Mouse (Mus musculus) MEL (cell line): Measurements from ENCODE around the gene Mlc1. TPM values are rescaled to one million over a fixed set of nuclear protein-coding genes. Genes with fewer than 3 reads are reported as not detected.

ENCODE experiments used
- DNase-seq: peaks from one replicate; pipeline ENCODE4 v3.0.0; 2011; ENCODE audit warnings: low read depth, low spot score
- H3K27ac ChIP-seq: 2 replicates; pipeline ENCODE4 v1.5.1; 2012; ENCODE audit warnings: low read depth, mild to moderate bottlenecking, control low read depth, low read length, moderate library complexity; ENCODE audit not compliant: control insufficient read depth
- H3K27me3 ChIP-seq, 2 experiments: fragments of 150-350 bp in 1 of 2; sonication (generic) in 1 of 2; 2 replicates each; pipeline ENCODE4 v1.6.1; 2012; ENCODE audit warnings: low read length in 2 of 2, mild to moderate bottlenecking in 2 of 2, improper control_type of control experiment in 1 of 2, moderate library complexity in 1 of 2; ENCODE audit not compliant: insufficient read depth in 2 of 2, control insufficient read depth in 1 of 2
- H3K36me3 ChIP-seq, 2 experiments: 2 replicates each; pipeline ENCODE4 v1.6.1; 2012 to 2014; ENCODE audit warnings: low read length in 2 of 2, improper control_type of control experiment in 1 of 2, inconsistent platforms in 1 of 2, mild to moderate bottlenecking in 1 of 2; ENCODE audit not compliant: insufficient read depth in 2 of 2, control insufficient read depth in 1 of 2
- H3K4me1 ChIP-seq, 2 experiments: fragments of 150-350 bp in 1 of 2; sonication (generic) in 1 of 2; 2 replicates each; pipeline ENCODE4 v1.6.1; 2012; ENCODE audit warnings: low read length in 2 of 2, improper control_type of control experiment in 1 of 2, mild to moderate bottlenecking in 1 of 2; ENCODE audit not compliant: insufficient read depth in 2 of 2, control insufficient read depth in 1 of 2
- H3K4me3 ChIP-seq, 2 experiments: fragments of 150-350 bp in 1 of 2; sonication (generic) in 1 of 2; 2 replicates each; pipeline ENCODE4 v1.5.1; 2012; ENCODE audit warnings: low read depth in 2 of 2, low read length in 2 of 2, mild to moderate bottlenecking in 2 of 2, moderate library complexity in 2 of 2, control low read depth in 1 of 2, improper control_type of control experiment in 1 of 2; ENCODE audit not compliant: control insufficient read depth in 1 of 2, insufficient read depth in 1 of 2
- H3K79me2 ChIP-seq: 2 replicates; pipeline ENCODE4 v1.6.1; 2012; ENCODE audit warnings: mild to moderate bottlenecking, low read length, moderate library complexity; ENCODE audit not compliant: control insufficient read depth, poor library complexity, insufficient read depth
- H3K9ac ChIP-seq: 2 replicates; pipeline ENCODE4 v1.6.1; 2012; ENCODE audit warnings: low read depth, mild to moderate bottlenecking, control low read depth, low read length, moderate library complexity; ENCODE audit not compliant: control insufficient read depth, poor library complexity, severe bottlenecking
- H3K9me3 ChIP-seq: fragments of 150-350 bp; sonication (generic); replicated peaks from 2 replicates; pipeline ENCODE4 v1.6.1; 2012; ENCODE audit warnings: mild to moderate bottlenecking, low read length, improper control_type of control experiment, moderate library complexity; ENCODE audit not compliant: insufficient read depth
- CHD1 ChIP-seq: IDR thresholded peaks from 2 replicates; pipeline ENCODE4 v1.6.1; 2012; ENCODE audit warnings: low read depth, mild to moderate bottlenecking, inconsistent platforms, low read length, improper control_type of control experiment
- KAT2A ChIP-seq: conservative IDR thresholded peaks from 2 replicates; pipeline ENCODE4 v1.6.1; 2012; ENCODE audit warnings: low read depth, low read length, improper control_type of control experiment, inconsistent platforms
- MAZ ChIP-seq: IDR thresholded peaks from 2 replicates; pipeline ENCODE4 v1.6.1; 2012; ENCODE audit warnings: low read depth, mild to moderate bottlenecking, inconsistent platforms, low read length, improper control_type of control experiment
- MXI1 ChIP-seq: IDR thresholded peaks from 2 replicates; pipeline ENCODE4 v1.6.1; 2011; ENCODE audit warnings: mild to moderate bottlenecking, low read depth, low read length, improper control_type of control experiment
- NELFE ChIP-seq: IDR thresholded peaks from 2 replicates; pipeline ENCODE4 v1.6.1; 2011; ENCODE audit warnings: low read depth, low read length, improper control_type of control experiment
- NRF1 ChIP-seq: IDR thresholded peaks from 2 replicates; pipeline ENCODE4 v1.6.1; 2014; ENCODE audit warnings: low read depth, mild to moderate bottlenecking, inconsistent platforms, low read length, improper control_type of control experiment, moderate library complexity; ENCODE audit not compliant: poor library complexity, insufficient read depth, severe bottlenecking
- POLR2A ChIP-seq, 2 experiments: IDR thresholded peaks; 2 replicates each; pipeline ENCODE4 v1.6.1; 2011 to 2012; ENCODE audit warnings: low read length in 2 of 2, mild to moderate bottlenecking in 2 of 2, control low read depth in 1 of 2, improper control_type of control experiment in 1 of 2, low read depth in 1 of 2, moderate library complexity in 1 of 2; ENCODE audit not compliant: control insufficient read depth in 1 of 2, insufficient read depth in 1 of 2, poor library complexity in 1 of 2
- POLR2AphosphoS2 ChIP-seq: IDR thresholded peaks from 2 replicates; pipeline ENCODE4 v1.6.1; 2011; ENCODE audit warnings: low read length, improper control_type of control experiment
- POLR2AphosphoS5 ChIP-seq: IDR thresholded peaks from 2 replicates; pipeline ENCODE4 v1.6.1; 2012; ENCODE audit warnings: low read depth, borderline replicate concordance, mild to moderate bottlenecking, inconsistent platforms, low read length, moderate library complexity, mixed read lengths
- SIN3A ChIP-seq: IDR thresholded peaks from 2 replicates; pipeline ENCODE4 v1.6.1; 2012; ENCODE audit warnings: low read length, improper control_type of control experiment, inconsistent platforms
- TAL1 ChIP-seq: IDR thresholded peaks from 2 replicates; pipeline ENCODE4 v1.6.1; 2012; ENCODE audit warnings: mild to moderate bottlenecking, inconsistent platforms, low read length, moderate library complexity, mixed read lengths
- TBP ChIP-seq: IDR thresholded peaks from 2 replicates; pipeline ENCODE4 v1.8.0; 2011; ENCODE audit warnings: low read depth, low read length, improper control_type of control experiment
- USF1 ChIP-seq: IDR thresholded peaks from 2 replicates; pipeline ENCODE4 v1.6.1; 2014; ENCODE audit warnings: low read depth, mild to moderate bottlenecking, inconsistent platforms, low read length, improper control_type of control experiment, moderate library complexity
- USF2 ChIP-seq, 2 experiments: IDR thresholded peaks; 2 replicates each; pipeline ENCODE4 v1.6.1; 2011 to 2012; ENCODE audit warnings: improper control_type of control experiment in 2 of 2, low read length in 2 of 2, borderline replicate concordance in 1 of 2, inconsistent platforms in 1 of 2, low read depth in 1 of 2, mild to moderate bottlenecking in 1 of 2; ENCODE audit not compliant: insufficient read depth in 1 of 2
- ZC3H11A ChIP-seq: IDR thresholded peaks from 2 replicates; pipeline ENCODE4 v1.6.1; 2012; ENCODE audit warnings: low read depth, mild to moderate bottlenecking, inconsistent platforms, low read length, improper control_type of control experiment
- ZKSCAN1 ChIP-seq: IDR thresholded peaks from 2 replicates; pipeline ENCODE4 v1.6.1; 2012; ENCODE audit warnings: low read depth, mild to moderate bottlenecking, inconsistent platforms, low read length, improper control_type of control experiment, moderate library complexity
- ZMIZ1 ChIP-seq: IDR thresholded peaks from 2 replicates; pipeline ENCODE4 v1.6.1; 2012; ENCODE audit warnings: low read depth, mild to moderate bottlenecking, inconsistent platforms, low read length, improper control_type of control experiment, moderate library complexity
- polyA plus RNA-seq, 2 experiments: library from polyadenylated mRNA; stranded (reverse) in 1 of 2; unstranded in 1 of 2; fragments of >175 nt in 1 of 2; fragments of >200 nt in 1 of 2; gene quantifications; 2 replicates each; pipeline versions ENCODE4 v1.2.1 to v1.2.4; 2012; ENCODE audit warnings: low replicate concordance in 2 of 2, low read depth in 1 of 2; ENCODE audit not compliant: insufficient read length in 2 of 2, insufficient read depth in 1 of 2, missing spikeins in 1 of 2
- total RNA-seq: library from RNA; depleted of rRNA; stranded (reverse); fragments of 300-350 nt; gene quantifications from 2 replicates; pipeline ENCODE4 v1.2.3, GENCODE M21; 2012

The Mlc1 gene
- total and polyA plus RNA-seq, 3 experiments = not detected

DNA sequence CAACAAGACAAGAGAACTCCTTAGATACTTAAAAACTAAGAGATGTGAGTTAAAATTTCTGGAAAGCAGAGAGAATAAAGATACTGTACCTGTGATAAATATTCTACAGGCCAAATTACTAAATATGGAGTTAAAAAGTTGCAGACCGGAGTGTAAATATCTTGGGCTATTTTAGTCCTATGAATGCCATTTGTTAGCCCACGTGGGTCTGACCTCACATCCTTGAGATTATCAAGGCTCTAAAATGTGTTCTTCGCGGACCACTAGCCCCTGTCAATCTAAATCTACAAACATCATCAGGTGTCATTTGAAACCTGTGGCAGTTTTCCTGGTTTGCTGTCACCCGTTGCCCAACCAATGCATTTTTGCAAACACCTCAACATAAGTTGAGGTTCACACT is 36.0 kb downstream of the Mlc1 start:
- no peaks in the 10 kb centered on the region for H3K9me3 ChIP-seq
- peaks cover 0 to 8% of the 10 kb centered on the region in 2 experiments; a peak in 3 of 4 replicates for H3K27me3 ChIP-seq
- H3K4me1 ChIP-seq = no peaks in the 10 kb centered on the region
- DNase-seq = no peak
- H3K9ac ChIP-seq = no peak overlapping the region
- H3K36me3 ChIP-seq = no peaks in the 10 kb centered on the region
- no peak overlapping the region for H3K27ac ChIP-seq
- H3K79me2 ChIP-seq = no peaks in the 10 kb centered on the region
- H3K4me3 ChIP-seq = no peak overlapping the region
- TF ChIP-seq POLR2AphosphoS2 (no peak), TAL1 (no peak)

DNA sequence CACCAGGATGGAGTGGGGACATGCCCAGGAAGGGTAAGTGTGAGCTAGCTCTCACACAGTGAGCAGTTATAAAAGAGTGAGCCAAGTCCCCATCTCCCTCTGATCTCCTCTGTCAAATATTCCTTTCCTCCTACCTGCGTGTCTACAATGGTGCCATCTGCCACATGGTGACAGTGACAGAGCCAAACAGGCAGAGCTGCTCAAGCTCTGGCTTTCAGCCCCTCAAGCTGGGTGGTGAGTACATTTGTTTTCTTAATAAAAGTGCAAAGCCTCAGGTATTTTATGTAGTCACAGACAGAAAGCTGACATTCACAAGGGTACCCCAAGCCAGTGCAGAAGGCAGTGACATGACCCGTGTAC is 41.5 kb downstream of the Mlc1 start:
- Histone ChIP-seq H3K79me2 (no peaks in the 10 kb centered on the region), H3K9ac (no peak overlapping the region), H3K4me1 (no peaks in the 10 kb centered on the region), H3K4me3 (no peak overlapping the region), H3K27me3 (0 out of 4 replicates have a peak, but pooled peaks cover 0 to 2% of the 10 kb centered on the region in 2 experiments), H3K36me3 (no peaks in the 10 kb centered on the region), H3K9me3 (no peaks in the 10 kb centered on the region), H3K27ac (no peak overlapping the region)
- TF ChIP-seq TBP (no peak), KAT2A (no peak), MXI1 (no peak), ZKSCAN1 (no peak), POLR2AphosphoS5 (no peak), ZMIZ1 (no peak), MAZ (no peak), POLR2A (IDR thresholded peaks at IDR 0.05; ENCODE audit: control insufficient read depth in 1 of 2, insufficient read depth in 1 of 2, low read depth in 1 of 2, low read length in 2 of 2, poor library complexity in 1 of 2) (no peak), NELFE (no peak), SIN3A (no peak), NRF1 (no peak), USF2 (IDR thresholded peaks at IDR 0.05; ENCODE audit: borderline replicate concordance in 1 of 2, insufficient read depth in 1 of 2, low read depth in 1 of 2, low read length in 2 of 2) (no peak), CHD1 (no peak), ZC3H11A (no peak), USF1 (no peak)
- no peak for DNase-seq
